Mouse (Mus musculus) duodenum, adult 2 months (tissue): ENCODE results near the gene Lyst. TPM values are rescaled to one million over a fixed set of nuclear protein-coding genes. Genes with fewer than 3 reads are reported as not detected.

Source experiments
- polyA plus RNA-seq: library from polyadenylated mRNA; depleted of rRNA; stranded (reverse); fragments of >200 nt; gene quantifications from 2 replicates; pipeline ENCODE4 v1.2.3, GENCODE M21; 2012; ENCODE audit warnings: low replicate concordance; rRNA removed

Gene Lyst
- polyA plus RNA-seq, result 0.34 and 0.63 TPM in 2 replicates

DNA sequence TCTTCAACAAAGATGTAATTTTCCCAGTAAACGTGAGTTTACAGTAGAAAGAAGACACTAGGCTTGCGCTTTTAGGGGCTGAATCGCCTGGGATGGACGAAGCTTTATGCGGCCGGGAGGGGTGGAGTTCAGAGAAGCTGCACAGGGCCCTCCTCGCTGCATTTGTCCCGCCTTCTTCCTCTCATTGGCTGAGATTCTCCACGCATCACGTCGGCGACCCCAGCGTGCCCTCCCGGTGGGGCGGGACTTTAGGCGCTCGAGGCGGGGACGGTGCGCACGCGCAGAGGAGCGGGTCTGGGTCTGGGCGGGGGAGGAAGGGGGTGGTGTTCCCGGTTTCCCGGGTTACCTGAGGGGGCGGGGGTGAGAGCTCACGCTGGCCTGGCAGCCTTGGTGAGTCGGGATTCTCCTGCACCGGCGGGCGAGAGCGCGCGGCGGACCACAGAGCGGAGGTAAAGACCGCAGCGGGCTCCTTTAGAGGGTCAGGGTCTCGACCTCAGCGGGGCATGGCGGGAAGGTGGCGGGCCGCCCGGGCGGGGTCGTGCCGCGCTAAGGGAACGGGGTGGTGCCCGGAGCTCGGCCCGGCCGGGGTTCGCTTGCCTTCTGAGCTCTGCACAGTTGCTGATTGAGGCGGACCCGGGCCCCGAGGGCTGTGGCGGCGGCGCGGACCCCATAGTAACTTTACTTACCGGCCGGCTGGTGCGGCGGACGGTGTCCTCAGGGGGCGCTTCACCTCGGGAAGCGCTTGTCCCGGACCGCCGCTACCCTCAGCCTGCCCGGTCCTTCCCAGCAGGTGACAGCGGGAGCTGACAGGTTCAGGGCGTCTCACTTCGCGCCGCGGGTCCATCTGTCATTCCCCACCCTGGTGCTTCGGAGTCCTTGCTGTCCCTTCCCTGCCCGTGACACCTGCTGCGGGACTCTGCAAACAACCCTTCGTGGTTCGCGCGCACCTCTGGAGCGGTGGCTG lies at the start of gene Lyst:
TSS of gene Lyst (plus strand) at position 350 of the 964 bp plus-strand sequence.

GRCm38 (mm10) chr13:13783894-13784419 lies 193.8 kb downstream of the Lyst start, which contains the start of gene Gng4:
TSS of gene Gng4 (plus strand) at chr13:13784059.

Other genes starting within 250 kb of the Lyst start
- 3.6 and 5.7 TPM in 2 replicates for gene Gpr137b, start 196.4 kb upstream of the Lyst start, polyA plus RNA-seq
- 8.3 and 22.0 TPM in 2 replicates for gene Nid1, start 152.8 kb upstream of the Lyst start, polyA plus RNA-seq
- gene Gng4, start 193.7 kb downstream of the Lyst start, polyA plus RNA-seq, result 1.4 and 1.5 TPM in 2 replicates